Mouse (Mus musculus): ENCODE results near the gene Sdk1.
A peak's percentile ranks its signal among the peaks of the same experiment; 100 is the strongest.

Gene Sdk1

DNA sequence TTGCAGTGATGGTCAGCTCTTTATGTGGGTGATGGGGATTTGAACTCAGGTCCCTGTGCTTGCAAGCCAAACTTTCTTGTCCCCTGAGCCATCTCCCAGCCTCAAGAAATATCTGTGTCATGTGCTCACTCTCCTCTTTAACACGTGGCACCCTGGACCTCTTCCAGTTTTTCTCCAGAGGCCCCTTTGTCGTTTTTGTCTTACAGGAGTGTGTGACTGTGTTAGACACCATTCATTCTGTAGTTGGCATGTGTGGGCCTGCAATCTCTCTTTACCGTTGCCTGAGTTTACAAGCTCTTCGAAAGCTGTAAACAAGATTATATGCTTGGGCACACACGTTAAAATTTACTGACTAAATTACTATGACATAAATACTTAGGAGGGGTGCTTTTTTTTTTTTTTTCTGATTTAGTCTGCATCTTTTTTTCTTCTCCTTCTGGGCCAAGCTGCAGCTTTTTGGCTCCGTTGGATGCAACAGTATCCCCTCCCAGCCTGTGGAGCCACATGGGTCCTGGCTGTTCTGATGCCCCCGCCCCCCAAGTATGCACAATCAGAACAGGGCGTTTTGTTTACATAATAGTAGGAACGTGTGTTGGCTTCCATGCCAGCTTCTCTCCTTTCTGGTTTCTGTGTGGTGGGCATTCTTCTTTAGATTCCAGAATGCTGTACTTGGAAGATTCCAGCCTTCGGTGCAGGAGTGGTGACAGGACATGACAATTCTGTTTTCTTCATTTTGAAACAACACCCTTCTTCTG lies 527.6 kb downstream of the Sdk1 start:
- DNase-seq (ENCODE audit: low read depth, low spot score), result no peak

DNA sequence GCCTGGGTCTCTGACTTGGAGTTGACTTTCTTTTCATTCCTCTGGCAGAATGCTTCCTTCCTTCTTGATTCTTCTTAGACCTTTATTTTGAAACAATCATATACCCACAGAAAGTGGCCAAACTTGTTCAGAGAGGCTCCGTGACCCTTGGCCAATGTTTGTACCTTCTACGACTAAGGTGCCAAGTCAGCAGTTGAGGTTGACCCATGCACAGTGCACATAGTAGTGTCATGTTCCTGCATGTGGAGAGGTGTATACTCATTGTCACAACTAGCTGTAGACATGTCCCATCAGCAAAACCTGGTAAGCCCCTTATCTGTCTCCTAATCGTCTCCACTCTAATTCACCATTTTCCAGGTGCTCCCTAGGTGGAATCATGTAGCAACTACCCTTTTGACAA lies 530.2 kb downstream of the Sdk1 start:
- no peak for DNase-seq (ENCODE audit: low read depth, low spot score)

DNA sequence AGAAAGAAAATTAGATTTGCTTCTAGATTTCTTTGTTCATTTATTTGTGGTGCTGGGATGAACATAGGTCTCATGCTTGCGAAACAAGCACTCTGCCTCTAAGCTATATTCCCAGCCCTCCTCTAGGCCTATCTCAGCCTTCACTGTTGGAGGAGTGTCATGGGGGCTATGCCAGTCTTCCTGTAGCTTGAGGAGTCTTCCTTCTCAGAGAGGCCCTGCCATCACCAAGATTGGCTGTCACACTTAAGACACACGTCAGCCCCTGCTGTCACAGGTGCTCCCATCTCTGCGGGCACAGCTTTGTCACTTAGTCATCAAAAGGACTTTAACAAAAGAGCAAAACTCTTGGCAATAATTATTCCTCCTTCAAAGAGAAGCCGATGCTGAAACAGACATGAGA lies 536.9 kb downstream of the Sdk1 start:
- DNase-seq (ENCODE audit: low read depth, low spot score), result no peak

DNA sequence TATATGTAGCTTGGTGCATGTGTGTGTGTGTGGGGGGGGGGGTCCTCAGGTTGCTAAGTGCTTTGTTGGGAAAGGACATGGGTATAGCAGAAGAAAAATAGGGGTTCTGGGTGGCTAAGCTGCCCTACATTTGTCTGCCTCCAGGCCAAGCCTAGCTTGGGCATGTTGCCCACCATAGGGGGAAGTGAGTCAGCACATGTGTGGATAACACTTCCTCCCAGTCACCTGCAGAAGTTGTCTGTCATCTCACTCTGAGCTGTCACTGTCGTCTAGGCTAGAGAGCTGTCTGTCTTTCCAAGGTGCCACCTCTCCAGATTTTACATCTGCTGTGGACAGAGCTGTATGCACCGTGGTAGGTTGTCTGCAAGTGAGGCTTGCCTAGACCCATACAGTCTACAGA lies 539.9 kb downstream of the Sdk1 start:
- no peak for DNase-seq (ENCODE audit: low read depth, low spot score)

DNA sequence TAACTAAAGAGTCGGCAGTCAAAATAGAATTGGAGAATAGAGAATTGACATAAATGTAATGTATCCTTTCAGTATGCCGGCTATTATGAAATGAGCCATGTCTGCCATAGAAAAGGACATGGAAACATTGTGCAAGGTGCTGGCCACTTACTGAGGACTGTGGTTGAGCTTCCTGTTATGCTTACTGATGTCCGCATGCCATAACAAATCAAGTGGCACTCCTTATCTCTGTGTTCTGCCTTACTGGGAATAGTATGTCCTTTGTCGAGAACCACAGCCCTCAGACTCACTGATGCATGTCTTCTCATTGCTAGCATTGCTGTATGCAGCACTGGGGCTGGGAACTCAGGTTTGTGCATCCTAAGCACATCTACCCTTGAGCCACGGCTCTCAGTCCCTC lies 541.0 kb downstream of the Sdk1 start:
- DNase-seq (ENCODE audit: low read depth, low spot score), result no peak

DNA sequence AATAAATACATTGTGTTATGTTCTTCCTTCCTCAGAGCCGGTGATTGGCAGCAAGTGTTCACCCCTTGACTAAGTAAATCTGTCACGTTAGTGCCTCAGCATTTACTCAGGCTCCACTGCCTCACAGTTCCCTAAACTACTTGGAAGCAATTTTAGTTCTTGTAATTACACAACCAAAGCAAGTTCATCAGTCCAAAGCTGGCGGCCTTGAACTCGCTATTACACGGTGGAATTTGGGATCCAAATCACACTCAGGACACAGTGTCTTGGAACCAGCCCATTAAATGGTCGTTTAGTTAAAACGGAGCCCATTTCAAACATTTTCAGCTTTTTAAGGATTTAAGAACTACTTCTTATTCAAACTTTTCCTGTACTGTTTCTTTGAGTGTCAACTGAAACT lies 542.2 kb downstream of the Sdk1 start:
- DNase-seq (ENCODE audit: low read depth, low spot score), result no peak

DNA sequence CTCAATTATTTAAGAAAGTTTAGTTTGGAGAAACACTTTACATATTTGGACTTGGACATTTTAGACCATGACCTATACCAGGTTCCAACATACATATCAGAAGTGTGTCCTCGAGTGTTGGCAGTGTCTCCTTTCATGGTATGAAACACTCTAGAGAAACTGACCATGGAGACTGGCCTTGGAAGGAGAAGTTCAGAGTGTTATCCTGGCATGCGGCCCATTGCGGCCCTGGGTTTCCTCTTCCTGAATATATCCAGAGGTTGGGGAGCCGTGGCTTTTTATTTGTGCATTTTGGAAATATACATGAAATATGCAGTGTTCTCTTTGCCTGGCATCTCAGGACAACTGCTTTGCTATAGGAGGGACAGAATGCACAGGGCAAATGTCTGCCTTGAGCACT lies 552.6 kb downstream of the Sdk1 start:
- DNase-seq (ENCODE audit: low read depth, low spot score), result no peak

DNA sequence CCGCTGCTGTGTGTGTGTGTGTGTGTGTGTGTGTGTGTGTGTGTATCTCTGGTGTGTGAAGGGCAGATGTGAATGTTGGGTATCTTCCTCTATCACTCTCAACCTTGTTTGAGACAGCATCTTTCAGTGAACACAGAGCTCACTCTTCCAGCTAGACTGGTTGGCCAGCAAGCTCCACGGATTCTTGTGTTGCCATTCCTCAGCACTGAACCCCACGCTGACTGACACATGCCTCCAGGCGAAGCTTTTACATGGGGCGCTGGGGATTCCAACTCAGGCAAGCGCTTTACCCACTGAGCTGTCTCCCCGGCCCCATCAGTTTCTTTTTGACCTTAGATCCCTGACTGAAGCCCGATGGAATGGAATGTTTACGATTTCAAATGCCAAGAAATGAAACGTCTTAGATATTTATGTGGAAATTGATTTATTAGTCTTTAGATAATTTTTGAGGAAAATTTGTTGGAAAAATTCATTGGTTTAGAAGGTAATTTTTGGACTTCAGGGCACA lies 582.6 kb downstream of the Sdk1 start:
- no peak for DNase-seq (ENCODE audit: low read depth, low spot score)

DNA sequence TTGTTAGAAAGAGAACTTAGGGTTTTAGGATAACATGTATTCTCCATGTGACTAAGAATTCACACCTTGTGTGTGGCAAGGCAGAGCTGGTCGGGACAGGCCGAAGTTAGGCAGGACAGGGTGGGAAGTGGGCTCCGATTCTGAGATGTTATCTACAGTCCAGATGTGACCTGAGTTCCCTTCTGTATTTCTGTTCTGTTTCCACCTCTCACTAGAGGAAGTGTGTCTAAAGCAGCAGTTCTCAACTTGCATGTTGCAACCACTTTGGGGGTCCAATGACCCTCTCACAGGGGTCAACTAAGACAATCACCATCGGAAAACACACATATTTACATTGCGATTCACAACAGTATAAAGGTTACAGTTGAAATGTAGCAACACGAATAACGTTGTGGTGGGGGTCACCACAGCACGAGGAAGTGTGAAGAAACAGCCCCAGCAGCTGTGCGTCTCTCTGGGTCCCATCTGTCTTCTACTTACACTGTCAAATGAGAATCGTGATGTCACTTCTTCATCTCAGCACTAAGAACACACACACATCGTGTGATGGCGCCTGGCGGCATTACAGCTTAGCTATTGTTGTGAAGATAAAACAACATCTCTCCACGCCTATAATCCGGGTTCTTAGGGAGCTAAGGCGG lies 583.6 kb downstream of the Sdk1 start:
- no peak for DNase-seq (ENCODE audit: low read depth, low spot score)

DNA sequence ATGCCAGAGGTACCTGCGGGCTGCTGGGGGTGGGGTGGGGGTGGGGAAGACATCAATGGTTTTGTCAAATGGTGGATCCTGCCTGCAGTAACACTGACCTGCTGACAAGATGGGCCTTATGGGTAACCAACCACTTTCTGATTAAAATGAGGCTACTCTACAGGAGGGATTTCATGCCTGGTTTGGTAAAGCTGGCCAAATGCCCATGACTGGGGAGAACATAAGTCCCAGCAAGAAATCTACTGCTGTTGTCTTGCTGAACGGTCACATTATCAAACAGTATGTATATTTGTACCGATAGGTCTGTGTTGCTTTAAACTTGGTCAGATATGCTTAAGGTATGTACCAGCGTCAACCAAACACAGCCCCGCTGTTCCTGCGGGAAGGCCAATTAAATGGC lies 594.3 kb downstream of the Sdk1 start:
- DNase-seq (ENCODE audit: low read depth, low spot score), result no peak

DNA sequence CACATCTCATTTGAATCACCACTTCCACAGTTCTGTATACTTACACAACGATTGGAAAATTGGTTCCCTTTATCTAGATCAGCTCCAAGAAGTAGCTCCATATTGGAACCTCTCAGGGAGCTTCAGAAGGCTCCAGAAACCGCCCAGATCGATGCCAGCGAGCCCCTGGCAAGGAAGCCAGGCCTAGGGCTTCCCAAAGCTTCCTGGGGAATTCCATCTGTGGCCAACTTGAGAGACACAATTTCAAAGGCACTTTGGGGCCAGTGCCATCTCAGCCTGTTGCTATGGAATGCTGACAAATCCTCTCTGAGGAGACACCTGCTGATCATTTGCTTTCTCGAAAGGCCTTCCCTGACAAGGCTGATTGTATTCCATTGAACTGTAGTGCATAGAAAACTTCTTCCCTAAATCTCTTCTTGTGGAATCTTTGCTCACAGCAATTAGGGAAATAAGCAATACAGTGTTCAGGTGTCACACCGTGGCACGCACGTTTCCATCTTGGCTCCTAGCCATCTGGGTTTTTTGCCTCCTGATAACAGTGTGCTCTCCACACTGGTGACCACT lies 595.7 kb downstream of the Sdk1 start:
- DNase-seq (ENCODE audit: low read depth, low spot score), result peak; percentile 37

DNA sequence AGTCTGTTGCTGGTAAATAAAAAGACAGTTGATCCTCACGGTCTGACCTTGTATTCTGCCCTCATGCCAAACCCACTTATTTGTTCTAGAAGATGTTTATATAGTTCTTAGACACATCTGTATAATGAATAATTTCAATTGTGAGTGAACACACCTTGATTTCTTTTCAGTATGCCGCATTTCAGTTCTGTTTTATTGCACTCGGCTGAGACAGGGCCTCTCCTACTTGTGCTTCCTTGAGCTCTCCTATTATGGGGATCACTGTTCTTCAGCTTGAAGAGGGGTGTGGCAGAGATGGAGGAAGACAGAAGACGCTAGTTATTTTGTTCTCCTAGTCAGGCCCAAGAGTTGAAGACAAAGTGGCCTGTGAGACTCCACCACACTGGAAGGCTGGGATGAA lies 603.4 kb downstream of the Sdk1 start:
- DNase-seq (ENCODE audit: low read depth, low spot score), result no peak

DNA sequence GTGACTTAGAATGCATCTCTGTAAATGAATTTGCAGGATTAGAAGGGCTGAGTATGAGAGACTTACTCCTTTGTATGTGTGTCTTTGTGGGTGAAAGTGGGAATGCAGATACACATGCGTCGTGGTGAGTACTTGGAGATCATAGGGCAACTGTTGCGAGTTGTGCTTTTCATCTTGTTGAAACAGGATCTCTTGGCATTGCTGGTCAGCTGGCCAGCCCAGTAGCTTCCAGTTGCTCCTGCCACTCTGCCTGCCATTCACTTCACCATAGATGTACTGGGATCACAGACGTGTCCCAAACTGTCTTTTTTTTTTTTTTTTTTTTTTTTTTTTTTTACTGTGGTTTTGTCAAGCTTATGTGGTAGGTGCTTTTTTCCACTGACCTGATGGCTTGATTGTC lies 606.4 kb downstream of the Sdk1 start:
- DNase-seq (ENCODE audit: low read depth, low spot score), result no peak

DNA sequence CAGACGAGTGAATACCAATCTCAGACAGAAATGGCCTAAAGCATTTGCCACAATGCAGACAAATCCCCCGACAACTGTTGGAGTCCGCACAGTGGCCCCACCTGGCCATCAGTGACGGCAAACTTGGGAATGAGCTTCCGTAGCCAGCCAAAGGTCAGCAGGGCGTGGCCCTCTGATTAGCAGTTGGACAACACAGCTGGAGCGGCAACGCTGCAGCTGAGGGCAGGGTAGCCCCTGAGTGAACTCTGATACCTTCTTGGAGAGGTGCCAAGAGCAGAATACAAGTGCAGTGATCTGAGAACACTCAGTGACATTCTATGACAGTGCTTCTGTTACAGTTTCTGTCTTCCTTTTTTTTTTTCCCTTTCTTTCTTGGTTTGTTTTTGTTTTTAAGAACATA lies 610.9 kb downstream of the Sdk1 start:
- peak; percentile 57 for DNase-seq (ENCODE audit: low read depth, low spot score)

DNA sequence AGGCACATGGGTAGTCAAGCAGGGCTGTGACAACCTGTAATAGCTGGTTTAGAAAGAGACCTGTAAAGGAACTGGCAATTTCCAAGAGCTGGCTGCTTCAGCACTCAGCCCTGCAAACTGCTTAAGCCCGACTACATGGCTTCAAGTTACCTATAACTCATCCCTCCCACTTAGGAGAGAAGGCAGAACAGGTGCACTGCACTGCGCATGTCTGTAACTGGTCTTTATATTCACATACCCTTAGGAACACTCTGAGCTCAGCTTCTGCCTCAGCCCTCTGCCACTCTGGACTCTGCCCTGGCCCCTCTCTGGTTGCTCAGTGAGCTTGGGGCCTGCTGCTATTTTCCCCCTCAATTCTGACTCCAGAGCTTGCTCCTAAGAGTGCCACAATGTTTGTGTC lies 615.2 kb downstream of the Sdk1 start:
- DNase-seq (ENCODE audit: low read depth, low spot score), result no peak

DNA sequence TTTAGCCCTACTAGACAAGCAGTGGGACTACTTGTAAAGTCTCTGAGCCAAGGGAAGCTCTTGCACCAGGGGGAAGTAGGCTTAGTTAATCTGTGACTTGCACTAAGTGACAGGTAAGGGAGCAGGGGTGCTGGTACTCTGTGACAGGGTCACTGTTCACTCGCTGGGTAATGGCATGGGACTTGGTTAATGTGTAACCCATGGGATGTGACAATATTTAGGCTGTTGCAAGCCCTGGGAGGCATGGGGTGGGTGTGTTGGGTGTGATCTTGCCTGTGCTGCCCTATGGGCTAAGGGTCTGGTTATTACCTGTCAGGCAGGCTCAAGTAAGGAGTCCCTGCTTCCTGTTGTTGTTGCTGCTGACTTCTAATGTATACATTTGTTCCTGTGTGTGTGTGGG lies 616.5 kb downstream of the Sdk1 start:
- no peak for DNase-seq (ENCODE audit: low read depth, low spot score)

DNA sequence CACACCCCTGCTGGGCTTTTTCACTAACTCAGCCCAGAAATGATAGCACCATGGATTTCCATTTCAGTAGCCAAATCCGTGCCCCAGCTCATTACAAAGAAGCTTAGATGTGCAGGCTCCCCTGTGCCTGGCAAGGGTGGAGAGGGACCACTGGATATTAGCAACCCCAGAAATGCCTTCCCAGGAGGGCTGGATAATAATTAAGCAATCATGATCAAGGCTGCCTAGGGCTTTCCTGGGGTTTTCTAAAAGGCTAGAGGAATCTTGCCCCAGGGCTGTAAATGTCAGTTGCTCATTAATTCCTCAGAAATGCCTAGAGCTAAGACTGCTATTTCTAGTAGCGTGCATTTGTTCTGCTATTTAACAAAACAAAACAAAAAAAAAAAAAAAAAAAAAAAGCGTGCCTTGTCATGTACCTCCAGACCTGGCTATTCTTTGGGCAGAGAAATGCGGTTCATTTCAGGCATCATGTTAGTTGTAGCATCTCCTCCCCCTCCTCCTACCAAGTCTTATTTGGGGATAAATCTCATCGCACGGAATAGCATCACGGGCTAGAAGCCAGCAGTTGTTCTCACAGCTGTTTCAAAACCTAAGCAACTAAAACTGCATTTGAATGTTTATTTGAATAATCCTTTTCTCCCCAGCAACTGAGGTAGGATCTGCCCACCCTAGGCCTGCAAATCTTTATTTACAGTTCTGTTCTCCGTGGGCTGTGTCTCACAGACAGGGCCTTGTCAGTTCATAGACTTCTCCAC lies 617.3 kb downstream of the Sdk1 start:
- DNase-seq (ENCODE audit: low read depth, low spot score), result no peak

DNA sequence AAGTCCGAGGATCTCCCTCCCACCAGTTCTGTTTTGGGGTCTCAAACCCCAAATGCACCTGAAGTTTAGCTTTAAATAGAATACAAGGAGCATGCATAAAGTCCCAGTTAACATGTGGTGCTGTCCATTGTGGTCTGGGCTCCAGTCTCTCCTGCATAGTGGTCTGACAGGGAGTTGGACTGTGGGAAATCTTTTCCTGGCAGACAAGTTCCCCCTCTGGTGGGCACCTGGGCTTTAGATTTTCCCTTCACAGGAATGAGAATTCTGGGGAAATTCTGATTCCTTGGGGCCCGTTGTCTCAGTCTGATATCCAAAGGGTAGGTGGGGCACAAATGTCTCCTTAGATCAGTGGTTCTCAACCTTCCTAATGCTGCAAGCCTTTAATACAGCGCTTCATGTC lies 624.8 kb downstream of the Sdk1 start:
- DNase-seq (ENCODE audit: low read depth, low spot score), result no peak

DNA sequence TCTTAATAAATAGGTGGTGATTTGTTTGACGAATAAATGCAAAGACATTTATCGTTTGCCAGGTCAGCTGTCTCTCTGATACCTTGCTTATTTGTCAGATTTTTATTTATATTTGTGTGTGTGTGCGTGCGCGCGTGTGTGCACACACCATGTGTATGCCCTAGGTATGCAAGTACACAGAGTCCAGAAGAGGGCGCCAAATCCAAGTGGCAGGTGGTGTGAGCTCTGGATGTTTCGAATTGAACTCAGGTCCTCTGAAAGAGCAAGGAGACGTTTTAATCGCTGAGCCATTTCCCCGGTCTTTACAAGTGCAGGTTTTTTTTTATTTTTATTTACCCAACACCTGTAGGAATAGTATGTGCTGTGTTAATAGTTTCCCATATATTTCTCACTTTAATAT lies 632.5 kb downstream of the Sdk1 start:
- peak; percentile 59 for DNase-seq (ENCODE audit: low read depth, low spot score)

DNA sequence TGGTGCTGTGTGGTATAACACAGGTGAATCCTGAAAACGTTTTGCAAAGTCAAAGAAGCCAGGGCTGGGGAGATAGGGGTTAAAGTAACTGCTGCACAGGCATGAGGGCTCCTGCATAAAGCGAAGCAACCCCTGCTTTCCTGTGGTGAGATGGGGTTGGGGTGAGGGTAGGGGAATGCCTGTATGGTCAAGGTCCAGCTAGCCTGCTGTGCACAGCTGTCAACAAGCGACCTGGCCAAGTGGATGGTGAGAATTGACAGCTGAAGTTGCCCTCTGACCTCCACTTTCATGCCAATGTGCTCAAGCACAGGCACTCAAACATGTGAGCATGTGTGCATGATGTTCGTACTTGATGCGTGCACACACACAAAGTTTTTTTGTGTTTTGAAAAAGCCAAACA lies 639.4 kb downstream of the Sdk1 start:
- no peak for DNase-seq (ENCODE audit: low read depth, low spot score)

DNA sequence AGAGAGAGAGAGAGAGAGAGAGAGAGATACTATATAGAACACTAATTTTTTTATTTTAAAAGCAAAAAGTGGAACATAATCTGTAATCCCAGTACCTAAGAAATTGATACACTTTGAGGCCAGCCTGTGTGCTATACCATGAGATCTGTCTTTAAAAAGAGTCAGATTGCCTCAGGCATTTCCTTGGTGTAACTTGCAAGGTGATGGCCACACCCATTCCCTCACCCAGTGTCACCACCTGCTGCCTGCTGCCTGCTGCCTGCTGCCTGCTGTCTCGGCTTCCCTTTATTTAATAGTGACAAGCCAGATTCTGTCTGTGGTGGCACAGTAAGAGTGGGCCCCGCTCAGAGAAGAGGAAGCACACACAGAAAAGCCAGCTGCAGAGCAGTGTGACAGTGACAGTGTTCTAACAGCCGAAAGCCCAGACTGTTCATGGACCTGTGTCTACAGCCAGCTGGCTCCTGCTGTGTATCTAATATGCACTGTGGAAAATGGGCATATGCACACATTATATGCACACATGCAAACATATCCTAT lies 642.9 kb downstream of the Sdk1 start:
- peak; percentile 61 for DNase-seq (ENCODE audit: low read depth, low spot score)

DNA sequence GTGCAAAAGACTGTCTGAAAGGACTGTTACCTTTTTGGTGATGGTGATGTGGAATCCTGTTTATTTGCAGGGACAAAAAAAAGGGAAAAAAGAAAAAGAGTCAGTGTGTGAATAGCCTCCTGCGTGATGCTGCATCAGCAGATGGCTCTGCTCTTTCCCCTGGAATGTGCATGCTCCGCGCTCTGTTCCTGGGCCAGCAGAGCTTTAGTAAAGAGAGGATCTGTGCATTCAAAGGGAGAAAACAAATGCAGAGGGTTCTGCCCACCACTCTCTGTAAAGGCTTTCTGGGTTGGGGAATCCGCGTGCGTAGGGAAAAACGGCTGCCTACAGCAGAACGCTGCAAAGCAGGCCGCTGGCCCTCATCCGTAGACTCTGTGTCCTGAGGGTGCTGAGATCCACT lies 644.7 kb downstream of the Sdk1 start:
- DNase-seq (ENCODE audit: low read depth, low spot score), result no peak
